Mouse (Mus musculus): ENCODE data around the gene Ropn1l.

- TF ChIP-seq POLR2AphosphoS2 (IDR thresholded peaks at IDR 0.05; ENCODE audit: low read length) (no peak), USF1 (IDR thresholded peaks at IDR 0.05; ENCODE audit: low read depth, low read length) (no peak), CTCF (IDR thresholded peaks at IDR 0.05 in 2 of 3, conservative IDR thresholded peaks at IDR 0.05 in 1 of 3; ENCODE audit: control insufficient read depth in 1 of 3, insufficient read depth in 1 of 3, low read depth in 2 of 3, low read length in 3 of 3, poor library complexity in 1 of 3, severe bottlenecking in 1 of 3) (no peak), E2F4 (IDR thresholded peaks at IDR 0.05; ENCODE audit: borderline replicate concordance, low read depth, low read length) (no peak), POLR2A (IDR thresholded peaks at IDR 0.05; ENCODE audit: control insufficient read depth in 1 of 2, insufficient read depth in 1 of 2, low read depth in 1 of 2, low read length in 2 of 2, poor library complexity in 1 of 2) (no peak), MAX (IDR thresholded peaks at IDR 0.05; ENCODE audit: low read length) (no peak), ZMIZ1 (IDR thresholded peaks at IDR 0.05; ENCODE audit: low read depth, low read length) (no peak), GATA1 (IDR thresholded peaks at IDR 0.05; ENCODE audit: low read depth, low read length) (no peak), RAD21 (IDR thresholded peaks at IDR 0.05; ENCODE audit: low read depth, low read length) (no peak), MAFK (IDR thresholded peaks at IDR 0.05; ENCODE audit: borderline replicate concordance, low read depth, low read length) (no peak)
Observed at GRCm38 (mm10) chr15:31393402-31393801, 60.1 kb downstream of the Ropn1l start.

Data from MEL (cell line).